Mouse (Mus musculus): Measurements from ENCODE around the gene Rftn1. TPM values are rescaled to one million over a fixed set of nuclear protein-coding genes. Genes with fewer than 3 reads are reported as not detected.
A peak's percentile ranks its signal among the peaks of the same experiment; 100 is the strongest.

Rftn1 gene
- total RNA-seq, 2 experiments from 2014 or later = 17.0 to 18.3 TPM

- DNase-seq (ENCODE audit: low spot score in 2 of 2) = no peak
Measured at GRCm38 (mm10) chr17:50173368-50173767, 17.1 kb downstream of the Rftn1 start.

- DNase-seq (ENCODE audit: low spot score in 2 of 2) = no peak
Measured at GRCm38 (mm10) chr17:50172795-50173194, 17.7 kb downstream of the Rftn1 start.

GRCm38 (mm10) chr17:50170935-50171545 lies 19.4 kb downstream of the Rftn1 start:
- DNase-seq (ENCODE audit: low spot score in 2 of 2) = no peak

- no peak for DNase-seq (ENCODE audit: low spot score in 2 of 2)
Measured at GRCm38 (mm10) chr17:50169946-50170427, 20.5 kb downstream of the Rftn1 start.

GRCm38 (mm10) chr17:50160904-50161805 lies 29.3 kb downstream of the Rftn1 start:
- DNase-seq (ENCODE audit: low spot score in 2 of 2) = no peak

GRCm38 (mm10) chr17:50160357-50160756 lies 30.1 kb downstream of the Rftn1 start:
- DNase-seq (ENCODE audit: low spot score in 2 of 2) = no peak

GRCm38 (mm10) chr17:50159816-50160215 lies 30.7 kb downstream of the Rftn1 start:
- DNase-seq (ENCODE audit: low spot score in 2 of 2) = no peak

- DNase-seq (ENCODE audit: low spot score in 2 of 2) = no peak
Measured at GRCm38 (mm10) chr17:50158565-50158964, 31.9 kb downstream of the Rftn1 start.

GRCm38 (mm10) chr17:50157190-50158150 lies 33.0 kb downstream of the Rftn1 start:
- no peak for DNase-seq (ENCODE audit: low spot score in 2 of 2)

- no peak for DNase-seq (ENCODE audit: low spot score in 2 of 2)
Measured at GRCm38 (mm10) chr17:50152085-50152484, 38.4 kb downstream of the Rftn1 start.

GRCm38 (mm10) chr17:50151208-50151723 lies 39.2 kb downstream of the Rftn1 start:
- DNase-seq (ENCODE audit: low spot score in 2 of 2) = no peak

GRCm38 (mm10) chr17:50150416-50151207 lies 39.9 kb downstream of the Rftn1 start:
- peak; percentile 63 to 81 for DNase-seq (ENCODE audit: low spot score in 2 of 2)

GRCm38 (mm10) chr17:50149690-50150210 lies 40.7 kb downstream of the Rftn1 start:
- no peak for DNase-seq (ENCODE audit: low spot score in 2 of 2)

GRCm38 (mm10) chr17:50147831-50148587 lies 42.5 kb downstream of the Rftn1 start:
- DNase-seq (ENCODE audit: low spot score in 2 of 2) = no peak

GRCm38 (mm10) chr17:50143354-50143753 lies 47.1 kb downstream of the Rftn1 start:
- DNase-seq (ENCODE audit: low spot score in 2 of 2) = no peak

GRCm38 (mm10) chr17:50142553-50142952 lies 47.9 kb downstream of the Rftn1 start:
- DNase-seq (ENCODE audit: low spot score in 2 of 2) = no peak

- DNase-seq (ENCODE audit: low spot score in 2 of 2) = no peak
Measured at GRCm38 (mm10) chr17:50142151-50142550, 48.3 kb downstream of the Rftn1 start.

GRCm38 (mm10) chr17:50136060-50136459 lies 54.4 kb downstream of the Rftn1 start:
- no peak for DNase-seq (ENCODE audit: low spot score in 2 of 2)

- no peak for DNase-seq (ENCODE audit: low spot score in 2 of 2)
Measured at GRCm38 (mm10) chr17:50135466-50135865, 55.0 kb downstream of the Rftn1 start.
